Mouse (Mus musculus): ENCODE data around the gene Gsx2. TPM values are rescaled to one million over a fixed set of nuclear protein-coding genes. Genes with fewer than 3 reads are reported as not detected.

The Gsx2 gene
- polyA plus RNA-seq, 1 experiment, result not detected

DNA sequence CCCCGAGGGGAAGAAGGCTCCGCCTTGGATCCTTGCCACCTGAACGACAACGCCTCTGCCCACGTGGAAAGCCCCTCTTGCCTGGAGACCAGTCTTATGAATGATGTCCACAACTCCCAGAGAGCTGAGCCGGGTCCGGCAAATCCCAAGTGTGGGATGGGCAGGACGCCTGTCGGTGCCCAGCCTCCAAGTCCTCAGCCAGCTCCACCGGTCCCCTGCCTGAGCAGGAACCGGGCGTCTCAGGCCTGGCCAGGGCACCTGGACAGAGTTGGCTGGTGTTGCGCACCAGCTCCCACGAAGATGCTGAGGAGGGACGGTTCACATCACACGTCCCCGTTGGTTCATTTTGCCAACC lies 10.1 kb downstream of the Gsx2 start:
- no peak for TF ChIP-seq POLR2A (IDR thresholded peaks at IDR 0.05; ENCODE audit: low read depth, low read length)
- no peak for TF ChIP-seq CTCF (IDR thresholded peaks at IDR 0.05; ENCODE audit: extremely low read depth, insufficient read length, insufficient replicate concordance, low read depth, low read length)
- Histone ChIP-seq H3K27ac (ENCODE audit: insufficient read depth, low read depth, low read length) (no peak overlapping the region), H3K27me3 (ENCODE audit: control insufficient read depth, insufficient read depth, low read length) (peaks cover 52% of the 10 kb centered on the region), H3K4me3 (ENCODE audit: low read depth, low read length) (no peak overlapping the region), H3K4me1 (ENCODE audit: control insufficient read depth, insufficient read depth, insufficient read length, low read length) (no peaks in the 10 kb centered on the region), H3K36me3 (ENCODE audit: control insufficient read depth, insufficient read depth, low read length) (no peaks in the 10 kb centered on the region)
- WGBS, result 6% methylated on average over 17 of the region's 17 CpGs

DNA sequence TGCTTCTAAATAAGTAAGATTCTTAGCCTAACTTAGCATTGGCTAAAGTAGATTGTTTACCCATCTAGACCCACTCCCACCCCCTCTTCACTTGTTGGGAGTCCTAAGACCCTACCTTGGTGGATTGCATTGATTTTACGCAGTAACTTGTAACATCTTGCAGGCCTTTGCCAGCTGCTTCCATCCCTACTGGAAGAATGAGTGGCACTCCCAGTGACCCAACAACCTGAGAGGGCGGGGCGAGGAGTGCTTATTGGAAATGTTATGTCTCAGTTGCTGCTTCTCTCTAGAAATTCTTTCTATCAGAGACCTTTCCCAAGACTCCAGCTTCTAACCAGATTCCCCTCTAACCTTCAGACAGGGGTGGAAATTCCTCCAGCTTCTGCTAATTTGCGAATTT lies 10.5 kb downstream of the Gsx2 start:
- H3K4me1 ChIP-seq (ENCODE audit: control insufficient read depth, insufficient read depth, insufficient read length, low read length), result no peaks in the 10 kb centered on the region
- H3K27ac ChIP-seq (ENCODE audit: insufficient read depth, low read depth, low read length), result no peak overlapping the region
- WGBS, result 22% methylated on average over 4 of the region's 4 CpGs
- H3K36me3 ChIP-seq (ENCODE audit: control insufficient read depth, insufficient read depth, low read length), result no peaks in the 10 kb centered on the region
- no peak overlapping the region for H3K4me3 ChIP-seq (ENCODE audit: low read depth, low read length)
- H3K27me3 ChIP-seq (ENCODE audit: control insufficient read depth, insufficient read depth, low read length), result peaks cover 52% of the 10 kb centered on the region
- TF ChIP-seq POLR2A (IDR thresholded peaks at IDR 0.05; ENCODE audit: low read depth, low read length) (no peak), CTCF (IDR thresholded peaks at IDR 0.05; ENCODE audit: extremely low read depth, insufficient read length, insufficient replicate concordance, low read depth, low read length) (no peak)

DNA sequence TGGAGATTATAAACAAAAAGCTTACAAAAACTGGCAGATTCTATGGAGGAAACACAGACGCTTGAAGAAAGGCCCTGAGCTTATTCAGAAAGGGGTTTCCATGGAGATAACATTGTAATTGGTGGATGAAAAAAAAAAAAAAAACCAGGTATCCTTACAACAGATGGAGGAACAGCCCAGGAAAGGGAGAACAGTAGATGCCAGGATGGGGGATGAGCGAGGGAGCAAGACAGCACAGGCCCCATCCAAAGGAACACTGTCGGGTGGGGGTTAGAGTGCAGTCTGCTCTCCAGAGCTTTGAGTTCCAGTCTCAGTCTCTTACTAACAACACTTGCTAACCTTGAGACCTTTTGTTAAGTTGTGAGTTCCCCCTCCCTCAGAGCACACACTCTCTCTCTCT lies 31.1 kb downstream of the Gsx2 start:
- Histone ChIP-seq H3K4me1 (ENCODE audit: control insufficient read depth, insufficient read depth, insufficient read length, low read length) (no peaks in the 10 kb centered on the region), H3K36me3 (ENCODE audit: control insufficient read depth, insufficient read depth, low read length) (no peaks in the 10 kb centered on the region), H3K27ac (ENCODE audit: insufficient read depth, low read depth, low read length) (no peak overlapping the region), H3K4me3 (ENCODE audit: low read depth, low read length) (no peak overlapping the region), H3K27me3 (ENCODE audit: control insufficient read depth, insufficient read depth, low read length) (peaks cover 2% of the 10 kb centered on the region; the same call in 1 of the 2 replicates)
- no peak for TF ChIP-seq POLR2A (IDR thresholded peaks at IDR 0.05; ENCODE audit: low read depth, low read length)
- TF ChIP-seq CTCF (IDR thresholded peaks at IDR 0.05; ENCODE audit: extremely low read depth, insufficient read length, insufficient replicate concordance, low read depth, low read length), result no peak
- WGBS, result 81% methylated on average over 3 of the region's 3 CpGs

DNA sequence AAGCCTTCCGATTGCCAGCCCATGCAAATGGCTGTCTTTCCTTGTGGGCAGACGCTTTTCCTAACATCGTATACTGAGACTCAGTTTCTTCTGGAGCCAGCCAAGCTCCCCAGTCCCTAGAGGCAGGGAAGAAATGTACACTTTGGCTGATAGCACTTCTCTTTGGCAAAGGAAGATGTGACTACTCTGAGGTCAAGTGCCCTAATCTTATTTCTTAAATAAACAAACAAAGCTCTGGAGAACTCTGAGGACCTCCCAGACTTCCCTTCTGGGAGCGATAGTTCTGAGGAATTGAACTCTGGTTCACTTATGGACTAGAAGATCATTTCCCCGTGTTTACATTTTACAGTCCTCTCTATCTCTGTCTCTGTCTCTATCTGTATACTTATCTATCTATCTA lies 34.0 kb downstream of the Gsx2 start:
- Histone ChIP-seq H3K27me3 (ENCODE audit: control insufficient read depth, insufficient read depth, low read length) (no peaks in the 10 kb centered on the region), H3K4me3 (ENCODE audit: low read depth, low read length) (no peak overlapping the region), H3K27ac (ENCODE audit: insufficient read depth, low read depth, low read length) (no peak overlapping the region), H3K36me3 (ENCODE audit: control insufficient read depth, insufficient read depth, low read length) (no peaks in the 10 kb centered on the region), H3K4me1 (ENCODE audit: control insufficient read depth, insufficient read depth, insufficient read length, low read length) (no peaks in the 10 kb centered on the region)
- WGBS, result 34% methylated on average over 5 of the region's 5 CpGs
- no peak for TF ChIP-seq CTCF (IDR thresholded peaks at IDR 0.05; ENCODE audit: extremely low read depth, insufficient read length, insufficient replicate concordance, low read depth, low read length)
- TF ChIP-seq POLR2A (IDR thresholded peaks at IDR 0.05; ENCODE audit: low read depth, low read length), result no peak

DNA sequence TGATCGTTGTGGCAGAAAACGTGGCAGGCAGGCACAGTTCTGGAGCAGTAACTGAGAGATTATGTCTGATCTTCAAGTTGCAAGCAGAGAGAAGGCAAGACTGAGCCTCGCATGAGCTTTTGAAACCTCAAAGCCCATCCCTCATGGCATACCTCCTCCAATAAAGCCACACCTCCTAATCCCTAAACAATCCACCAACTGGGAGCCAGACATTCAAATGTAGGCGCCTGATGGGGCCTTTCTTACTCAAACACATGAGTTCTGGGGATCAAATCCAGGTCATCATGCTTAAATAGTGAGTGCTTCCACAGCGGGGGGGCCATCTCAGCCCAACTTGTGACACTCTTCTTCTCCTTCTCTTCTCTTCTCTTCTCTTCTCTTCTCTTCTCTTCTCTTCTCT lies 36.4 kb downstream of the Gsx2 start:
- H3K4me3 ChIP-seq (ENCODE audit: low read depth, low read length), result no peak overlapping the region
- 67% methylated on average over 5 of the region's 5 CpGs for WGBS
- no peaks in the 10 kb centered on the region for H3K4me1 ChIP-seq (ENCODE audit: control insufficient read depth, insufficient read depth, insufficient read length, low read length)
- TF ChIP-seq CTCF (IDR thresholded peaks at IDR 0.05; ENCODE audit: extremely low read depth, insufficient read length, insufficient replicate concordance, low read depth, low read length) (no peak), POLR2A (IDR thresholded peaks at IDR 0.05; ENCODE audit: low read depth, low read length) (no peak)
- H3K27me3 ChIP-seq (ENCODE audit: control insufficient read depth, insufficient read depth, low read length), result no peaks in the 10 kb centered on the region; the same call in 1 of the 2 replicates
- H3K36me3 ChIP-seq (ENCODE audit: control insufficient read depth, insufficient read depth, low read length), result no peaks in the 10 kb centered on the region
- H3K27ac ChIP-seq (ENCODE audit: insufficient read depth, low read depth, low read length), result no peak overlapping the region

DNA sequence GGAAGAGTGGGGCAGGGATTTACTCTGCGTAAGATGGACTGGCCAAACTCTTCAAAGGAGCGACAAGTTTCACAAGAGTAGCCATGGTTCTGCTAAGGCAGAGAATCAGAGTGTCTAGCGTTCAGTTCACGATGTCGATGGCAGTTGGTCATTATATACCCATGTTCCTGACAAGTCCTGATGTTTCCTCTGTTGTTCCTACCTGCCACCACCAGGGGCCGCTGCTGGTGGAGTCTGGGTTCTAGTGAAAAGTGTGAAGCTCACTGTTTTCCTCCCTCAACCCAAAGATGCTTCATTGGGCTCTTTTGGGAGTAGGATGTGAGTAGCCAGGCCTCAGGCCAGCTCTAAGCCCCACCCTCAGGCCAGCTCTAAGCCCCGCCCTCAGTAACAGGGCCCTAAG lies 43.4 kb downstream of the Gsx2 start:
- no peaks in the 10 kb centered on the region for H3K36me3 ChIP-seq (ENCODE audit: control insufficient read depth, insufficient read depth, low read length)
- no peaks in the 10 kb centered on the region for H3K4me1 ChIP-seq (ENCODE audit: control insufficient read depth, insufficient read depth, insufficient read length, low read length)
- H3K27ac ChIP-seq (ENCODE audit: insufficient read depth, low read depth, low read length), result no peak overlapping the region
- no peaks in the 10 kb centered on the region; the same call in 1 of the 2 replicates for H3K27me3 ChIP-seq (ENCODE audit: control insufficient read depth, insufficient read depth, low read length)
- TF ChIP-seq POLR2A (IDR thresholded peaks at IDR 0.05; ENCODE audit: low read depth, low read length), result no peak
- TF ChIP-seq CTCF (IDR thresholded peaks at IDR 0.05; ENCODE audit: extremely low read depth, insufficient read length, insufficient replicate concordance, low read depth, low read length), result peak; percentile 48; the same call in 1 of the 2 replicates
- WGBS, result 69% methylated on average over 7 of the region's 7 CpGs
- no peak overlapping the region for H3K4me3 ChIP-seq (ENCODE audit: low read depth, low read length)

DNA sequence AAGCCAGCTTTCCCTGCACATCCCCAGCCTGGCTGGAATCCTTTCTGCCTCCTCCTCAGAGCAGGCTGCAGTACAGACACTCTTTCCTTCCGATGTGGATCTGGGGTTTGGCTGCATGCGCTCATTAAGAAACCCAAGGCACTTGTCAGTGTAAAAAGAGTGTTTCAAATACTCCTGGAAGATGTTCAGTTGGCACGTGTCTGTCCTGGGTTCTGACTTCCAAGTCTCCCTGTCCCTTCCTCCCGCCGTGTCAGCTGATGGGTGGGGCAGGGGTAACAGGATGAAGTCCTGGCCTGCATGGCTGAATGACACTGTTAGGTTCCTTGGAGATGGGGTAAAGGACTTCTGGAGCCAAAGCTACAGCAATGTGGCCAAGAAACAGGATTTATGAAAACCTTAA lies 46.2 kb downstream of the Gsx2 start:
- 38% methylated on average over 5 of the region's 5 CpGs for WGBS
- Histone ChIP-seq H3K27me3 (ENCODE audit: control insufficient read depth, insufficient read depth, low read length) (no peaks in the 10 kb centered on the region), H3K4me1 (ENCODE audit: control insufficient read depth, insufficient read depth, insufficient read length, low read length) (no peaks in the 10 kb centered on the region), H3K36me3 (ENCODE audit: control insufficient read depth, insufficient read depth, low read length) (no peaks in the 10 kb centered on the region), H3K4me3 (ENCODE audit: low read depth, low read length) (no peak overlapping the region), H3K27ac (ENCODE audit: insufficient read depth, low read depth, low read length) (no peak overlapping the region)
- no peak for TF ChIP-seq POLR2A (IDR thresholded peaks at IDR 0.05; ENCODE audit: low read depth, low read length)

Other genes with a start within 250 kb of the Gsx2 start
- 0.80 and 1.8 TPM in 2 replicates for gene Chic2, start 30.8 kb upstream of the Gsx2 start, polyA plus RNA-seq (2012; rRNA removed)
- gene Pdgfra, start 76.7 kb downstream of the Gsx2 start, polyA plus RNA-seq (2012; rRNA removed), result 8.3 and 13.9 TPM in 2 replicates